Comparison of ENCODE assay signal across 23 mouse cellular contexts in the genomic region with DNA sequence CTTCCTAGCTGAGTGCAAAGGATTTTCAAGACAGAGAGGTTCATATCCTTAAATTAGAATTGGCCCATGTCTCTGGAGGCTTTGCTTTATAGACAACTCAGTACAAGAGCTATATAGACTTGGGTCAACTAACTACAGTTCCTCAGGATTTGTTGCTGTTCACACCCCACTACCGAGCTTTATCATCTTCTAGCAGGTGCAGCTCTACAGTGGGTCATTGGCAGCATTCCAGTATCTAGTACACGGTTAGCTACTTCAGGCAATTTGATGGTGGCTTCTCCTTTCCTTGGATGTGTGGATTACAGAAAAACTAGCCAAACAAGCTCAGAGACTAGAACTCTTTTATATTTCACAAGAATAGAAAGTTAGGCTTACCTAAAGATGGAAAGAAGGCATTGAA.
A peak's percentile ranks its signal among the peaks of the same experiment; 100 is the strongest.
DNase-seq lines count a peak whose midpoint lies in the region; ATAC-seq and TF ChIP-seq lines count a peak whose summit lies in the region.
"Had no signal": no experiment of that assay in that cellular context is flagged by ENCODE, and none has a peak within 500 bp of the region (broad histone marks: within the 10 kb centered on the region; RNA-seq: fewer than 3 reads in every experiment).

No protein-coding gene starts in this region.

- no peak for ATAC-seq in lung, postnatal 0 days
- ATAC-seq in megakaryocyte progenitor cell, adult 5-6 weeks (replicated peaks; ENCODE audit: poor library complexity): peak; percentile 83
- ATAC-seq: CD4-positive, CD25-positive, alpha-beta regulatory T cell, adult 4 months; forebrain, embryonic 15.5 days; Patski had no signal

- H3K9me3 ChIP-seq in lung, postnatal 0 days (ENCODE audit: low read length): no peaks in the 10 kb centered on the region
- no peaks in the 10 kb centered on the region for H3K9me3 ChIP-seq in heart, embryonic 10.5 days
- H3K9me3 ChIP-seq: embryonic facial prominence, embryonic 10.5 days; embryonic facial prominence, embryonic 13.5 days; forebrain, embryonic 12.5 days; forebrain, embryonic 15.5 days; hindbrain, embryonic 12.5 days; hindbrain, embryonic 15.5 days had no signal

- H3K9ac ChIP-seq in lung, postnatal 0 days (replicated peaks; ENCODE audit: low read depth): no peak overlapping the region
- H3K9ac ChIP-seq: embryonic facial prominence, embryonic 13.5 days; forebrain, embryonic 12.5 days; forebrain, embryonic 15.5 days; hindbrain, embryonic 12.5 days; hindbrain, embryonic 15.5 days had no signal

- no peak overlapping the region for H3K27ac ChIP-seq in lung, postnatal 0 days (ENCODE audit: low read length)
- H3K27ac ChIP-seq in heart, embryonic 10.5 days: no peak overlapping the region
- H3K27ac ChIP-seq: embryonic facial prominence, embryonic 10.5 days; embryonic facial prominence, embryonic 13.5 days; forebrain, embryonic 12.5 days; forebrain, embryonic 15.5 days; heart, adult 2 months; hindbrain, embryonic 12.5 days; hindbrain, embryonic 15.5 days had no signal

- H3K36me3 ChIP-seq in lung, postnatal 0 days (ENCODE audit: insufficient read depth, low read length): no peaks in the 10 kb centered on the region
- H3K36me3 ChIP-seq in heart, embryonic 10.5 days: no peaks in the 10 kb centered on the region
- H3K36me3 ChIP-seq: embryonic facial prominence, embryonic 10.5 days; embryonic facial prominence, embryonic 13.5 days; forebrain, embryonic 12.5 days; forebrain, embryonic 15.5 days; hindbrain, embryonic 12.5 days; hindbrain, embryonic 15.5 days had no signal

- no peak for TF ChIP-seq EP300 in lung, postnatal 0 days (IDR thresholded peaks at IDR 0.05)

- TF ChIP-seq CTCF in lung, postnatal 0 days (IDR thresholded peaks at IDR 0.05): no peak

- H3K4me1 ChIP-seq in lung, postnatal 0 days (ENCODE audit: insufficient read depth, low read depth, low read length): no peaks in the 10 kb centered on the region
- no peaks in the 10 kb centered on the region for H3K4me1 ChIP-seq in heart, embryonic 10.5 days
- H3K4me1 ChIP-seq: embryonic facial prominence, embryonic 10.5 days; embryonic facial prominence, embryonic 13.5 days; forebrain, embryonic 12.5 days; forebrain, embryonic 15.5 days; hindbrain, embryonic 12.5 days; hindbrain, embryonic 15.5 days had no signal

- WGBS in lung, postnatal 0 days: 31% methylated on average over 2 of the region's 2 CpGs
- 67% methylated on average over 2 of the region's 2 CpGs for WGBS in heart, embryonic 10.5 days

- H3K4me3 ChIP-seq in lung, postnatal 0 days (ENCODE audit: low read depth, low read length): no peak overlapping the region
- no peak overlapping the region for H3K4me3 ChIP-seq in heart, embryonic 10.5 days
- H3K4me3 ChIP-seq: embryonic facial prominence, embryonic 10.5 days; embryonic facial prominence, embryonic 13.5 days; erythroblast, embryonic 14.5 days; forebrain, embryonic 12.5 days; forebrain, embryonic 15.5 days; heart, adult 2 months; hindbrain, embryonic 12.5 days; hindbrain, embryonic 15.5 days had no signal

- H3K4me2 ChIP-seq in lung, postnatal 0 days (replicated peaks; ENCODE audit: low read depth, low read length): no peak overlapping the region
- H3K4me2 ChIP-seq: embryonic facial prominence, embryonic 13.5 days; forebrain, embryonic 12.5 days; forebrain, embryonic 15.5 days; heart, embryonic 11.5 days; hindbrain, embryonic 12.5 days; hindbrain, embryonic 15.5 days had no signal

- peak; percentile 7 for DNase-seq in lung, postnatal 0 days (ENCODE audit: low spot score)
- no peak for DNase-seq in lung, postnatal 4 days
- peak; percentile 88 for DNase-seq in MEL-GATA-1-ER (ENCODE audit: extremely low read depth, low read depth)
- no peak for DNase-seq in heart, embryonic 10.5 days (ENCODE audit: low spot score)
- no peak for DNase-seq in yolk sac, embryonic 10.5 days (ENCODE audit: low spot score)
- DNase-seq: adrenal gland, postnatal 10 days; adrenal gland, postnatal 36 days; cerebellum, adult 2 months; cerebellum, adult 9-11 months; embryo, embryonic 11 days; gastrocnemius, postnatal 25 days; heart, adult 2 months had no signal

- H3K27me3 ChIP-seq in lung, postnatal 0 days (replicated peaks; ENCODE audit: insufficient read depth, low read length): no peaks in the 10 kb centered on the region
- H3K27me3 ChIP-seq in heart, embryonic 10.5 days (ENCODE audit: insufficient read depth, poor library complexity, severe bottlenecking): no peaks in the 10 kb centered on the region
- H3K27me3 ChIP-seq: embryonic facial prominence, embryonic 13.5 days; forebrain, embryonic 12.5 days; forebrain, embryonic 15.5 days; hindbrain, embryonic 12.5 days; hindbrain, embryonic 15.5 days had no signal

Comparison
In these comparisons a context has a peak if more than half of its experiments do, and no peak if none do; other contexts are left out.
1. DNase-seq: peak in lung, postnatal 0 days (single experiment) and MEL-GATA-1-ER (single experiment); none in lung, postnatal 4 days (0 of 2), heart, embryonic 10.5 days (single experiment) and yolk sac, embryonic 10.5 days (single experiment).